Mouse (Mus musculus) cerebellum, adult 2 months (tissue): ENCODE data around the gene Wnt5b.

Experiments used
- CTCF ChIP-seq: fragments of 200-500 bp; IDR thresholded peaks from 2 replicates; pipeline ENCODE4 v1.5.1; 2011; ENCODE audit warnings: low read depth, mild to moderate bottlenecking, control low read depth, low read length, moderate library complexity, borderline replicate concordance; ENCODE audit not compliant: insufficient read depth
- POLR2A ChIP-seq: fragments of 200-500 bp; IDR thresholded peaks from 2 replicates; pipeline ENCODE4 v1.6.1; 2011; ENCODE audit warnings: low read length, control low read depth, borderline replicate concordance; ENCODE audit not compliant: insufficient read depth

DNA sequence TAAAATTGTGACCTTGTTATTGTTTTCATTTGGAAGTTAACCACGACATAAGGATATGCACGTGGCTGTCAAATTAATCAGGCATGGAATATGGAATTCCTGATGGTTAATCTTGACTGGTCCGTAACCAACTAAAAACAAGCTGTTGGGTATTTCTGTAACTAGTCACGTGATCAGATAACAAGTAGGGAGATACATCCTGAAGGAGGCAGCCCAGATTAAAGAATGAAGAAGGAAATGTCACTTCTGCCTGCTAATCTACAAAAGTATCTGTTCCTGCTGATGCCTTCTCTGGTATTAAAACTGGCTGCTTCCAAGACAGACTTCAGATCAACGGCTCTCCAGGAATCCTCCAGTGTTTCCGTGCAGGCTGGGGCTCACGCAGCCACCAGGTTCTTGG, 70.7 kb downstream of the Wnt5b start:
- TF ChIP-seq POLR2A (no peak), CTCF (no peak)
